Mouse (Mus musculus) brain, embryonic 14.5 days (tissue): ENCODE results near the gene Cd19.

Experiments
- CTCF ChIP-seq: fragments of 200-500 bp; IDR thresholded peaks from 2 replicates; pipeline ENCODE4 v1.5.1; 2012; ENCODE audit warnings: inconsistent platforms, mild to moderate bottlenecking, moderate library complexity, borderline replicate concordance; ENCODE audit not compliant: insufficient read depth, insufficient read length; ENCODE audit errors: extremely low read depth
- POLR2A ChIP-seq: fragments of 200-500 bp; IDR thresholded peaks from 2 replicates; pipeline ENCODE4 v1.6.1; 2012; ENCODE audit warnings: mild to moderate bottlenecking, inconsistent platforms, borderline replicate concordance; ENCODE audit not compliant: poor library complexity, insufficient read depth, insufficient read length, severe bottlenecking; ENCODE audit errors: extremely low read depth

DNA sequence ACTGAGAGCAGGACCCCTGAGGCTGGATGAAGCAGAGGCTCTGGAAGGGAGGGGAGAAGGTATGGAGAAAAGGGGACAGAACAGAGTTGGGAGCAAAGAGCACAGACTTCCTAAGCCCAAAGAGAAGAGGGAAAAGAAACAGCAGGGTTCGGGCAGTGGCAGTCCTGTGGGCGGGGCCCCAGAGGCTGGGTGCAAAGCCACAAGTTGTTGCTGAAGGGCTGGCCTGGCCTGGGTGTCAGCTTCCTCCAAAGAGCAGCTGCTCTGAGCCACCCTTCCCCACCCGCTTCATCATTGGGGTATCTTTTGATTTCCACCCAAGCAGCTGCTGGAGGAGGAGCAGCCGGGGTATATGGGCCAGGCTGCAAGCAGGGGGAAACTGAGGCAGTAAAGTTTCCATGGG, 49.4 kb upstream of the Cd19 start:
- no peak for TF ChIP-seq POLR2A
- no peak for TF ChIP-seq CTCF
